Mouse (Mus musculus): ENCODE measurements around the gene Dnaja3. TPM values are rescaled to one million over a fixed set of nuclear protein-coding genes. Genes with fewer than 3 reads are reported as not detected.

Gene Dnaja3
- total and polyA plus RNA-seq, 2 experiments from 2014 or later: 99.6 to 103 TPM

DNA sequence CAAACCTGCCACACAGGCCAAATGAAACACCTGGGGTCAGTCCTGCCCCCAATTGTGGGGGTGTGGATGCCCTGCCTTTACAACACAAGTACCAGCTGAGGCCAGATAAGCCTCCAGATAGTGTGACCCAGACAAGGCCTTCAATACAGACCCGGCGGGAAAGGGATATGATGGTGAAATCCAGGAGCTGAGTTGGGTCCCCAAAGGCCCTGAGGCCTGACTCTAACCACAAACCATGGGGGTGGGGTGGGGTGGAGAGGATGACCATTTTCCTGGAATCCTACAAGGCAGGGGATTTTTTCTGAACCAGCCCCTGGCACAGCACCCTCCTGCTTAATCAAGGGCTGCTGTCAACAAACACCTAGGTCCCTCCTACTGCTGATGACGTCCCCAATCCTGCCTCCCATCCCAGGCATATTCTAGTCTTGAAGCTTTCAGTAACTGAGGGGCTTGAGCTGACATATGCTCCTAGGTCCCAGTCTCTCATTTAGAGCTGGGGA lies 848 bp upstream of the Dnaja3 start:
- Histone ChIP-seq H3K9ac (replicated peaks; ENCODE audit: low read depth, low read length) (no peak overlapping the region), H3K4me3 (ENCODE audit: low read depth, low read length) (no peak overlapping the region), H3K4me2 (ENCODE audit: low read depth, low read length) (no peak overlapping the region), H3K4me1 (ENCODE audit: control insufficient read depth, insufficient read depth) (peaks cover 50% of the 10 kb centered on the region), H3K36me3 (replicated peaks; ENCODE audit: control insufficient read depth, insufficient read depth, low read length) (peaks cover 5% of the 10 kb centered on the region; the same call in 1 of the 2 replicates), H3K27me3 (ENCODE audit: control insufficient read depth, insufficient read depth, low read length) (no peaks in the 10 kb centered on the region), H3K9me3 (replicated peaks; ENCODE audit: control insufficient read depth, low read length) (no peaks in the 10 kb centered on the region), H3K27ac (ENCODE audit: low read depth) (no peak overlapping the region)
- DNase-seq (ENCODE audit: low spot score) (no peak), ATAC-seq (ENCODE audit: insufficient read depth, low read depth) (no peak)
- WGBS: 63% methylated on average over 3 of the region's 3 CpGs
- TF ChIP-seq EP300 (IDR thresholded peaks at IDR 0.05; ENCODE audit: low read depth) (no peak), CTCF (IDR thresholded peaks at IDR 0.05; ENCODE audit: low read depth) (no peak)

DNA sequence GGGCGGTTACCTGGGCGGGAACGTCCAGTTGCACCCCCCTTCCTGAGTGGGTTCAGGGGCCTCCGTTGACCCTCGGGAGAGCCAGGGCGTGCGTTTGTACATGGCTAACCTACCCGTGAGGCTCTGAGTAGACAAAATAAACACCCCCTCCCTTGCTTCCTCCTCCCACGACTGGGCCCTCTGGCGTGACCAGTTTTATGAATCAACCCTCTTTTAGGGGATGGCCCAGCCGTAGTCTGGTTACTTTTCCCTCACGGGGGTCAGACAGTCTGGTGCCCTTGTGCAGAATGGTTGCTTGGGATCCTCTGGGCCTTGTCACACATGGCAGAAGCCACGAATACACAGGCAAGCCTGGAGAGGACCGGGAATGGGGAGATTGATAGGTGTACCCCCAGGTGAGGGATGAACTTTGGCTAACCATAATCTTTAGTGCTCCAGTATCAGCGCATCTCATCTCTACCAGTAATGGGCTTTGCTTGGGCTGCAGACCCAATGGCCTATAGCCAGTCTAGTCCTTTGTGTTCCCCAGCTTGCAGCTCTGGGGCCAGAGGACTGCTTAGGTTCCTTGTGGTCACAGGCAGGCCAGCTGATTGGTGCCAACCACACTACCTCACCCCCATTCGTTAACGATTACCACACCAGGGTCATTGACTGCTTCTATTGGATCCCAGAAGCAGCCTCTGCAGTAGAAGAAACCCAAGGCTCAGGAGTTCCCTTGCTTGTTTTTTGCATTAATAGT lies 647 bp downstream of the Dnaja3 start:
- DNase-seq (ENCODE audit: low spot score) (no peak), ATAC-seq (ENCODE audit: insufficient read depth, low read depth) (no peak)
- H3K27ac ChIP-seq (ENCODE audit: low read depth): peak overlapping the region; percentile 93
- H3K4me2 ChIP-seq (ENCODE audit: low read depth, low read length): peak overlapping the region; percentile 75
- H3K4me3 ChIP-seq (ENCODE audit: low read depth, low read length): peak overlapping the region; percentile 71
- WGBS: 7% methylated on average over 17 of the region's 17 CpGs
- no peak for TF ChIP-seq CTCF (IDR thresholded peaks at IDR 0.05; ENCODE audit: low read depth)
- TF ChIP-seq EP300 (IDR thresholded peaks at IDR 0.05; ENCODE audit: low read depth): no peak
- H3K9me3 ChIP-seq (replicated peaks; ENCODE audit: control insufficient read depth, low read length): no peaks in the 10 kb centered on the region
- no peaks in the 10 kb centered on the region for H3K27me3 ChIP-seq (ENCODE audit: control insufficient read depth, insufficient read depth, low read length)
- H3K9ac ChIP-seq (replicated peaks; ENCODE audit: low read depth, low read length): peak overlapping the region; percentile 73
- H3K36me3 ChIP-seq (replicated peaks; ENCODE audit: control insufficient read depth, insufficient read depth, low read length): no peaks in the 10 kb centered on the region
- H3K4me1 ChIP-seq (ENCODE audit: control insufficient read depth, insufficient read depth): peaks cover 56% of the 10 kb centered on the region

DNA sequence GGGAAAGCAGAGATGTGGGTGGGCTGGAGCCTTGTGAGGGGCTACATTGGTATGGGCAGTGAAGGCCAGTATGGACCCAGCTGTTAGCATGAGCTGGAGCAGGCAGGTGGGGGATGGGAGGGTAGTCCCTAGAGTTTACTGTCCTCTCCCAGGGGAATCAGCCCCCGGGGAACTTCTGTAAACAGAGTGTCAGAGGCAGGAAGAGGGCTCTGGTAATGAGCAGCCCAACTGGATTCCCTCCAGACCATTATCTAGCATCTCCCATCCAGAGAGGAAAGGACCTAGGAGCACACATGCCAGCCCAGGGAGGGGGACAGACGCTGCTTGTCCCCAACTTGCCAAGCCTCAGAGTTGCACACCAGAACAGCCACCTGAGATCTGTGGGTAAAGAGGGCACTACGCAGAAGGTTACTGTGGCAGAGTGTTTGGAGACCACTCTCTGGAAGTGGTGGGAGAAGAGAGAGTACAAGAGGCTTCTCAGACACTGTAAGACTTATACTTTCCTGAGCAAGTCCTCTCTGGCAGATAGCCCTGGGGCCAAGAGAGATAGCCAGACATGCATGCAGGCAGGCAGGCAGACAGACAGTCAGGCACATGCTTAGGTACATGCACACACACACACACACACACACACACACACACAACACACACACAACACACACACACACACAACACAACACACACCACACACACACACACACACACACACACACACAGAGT lies 1.5 kb downstream of the Dnaja3 start:
- TF ChIP-seq CTCF (IDR thresholded peaks at IDR 0.05; ENCODE audit: low read depth) (no peak), EP300 (IDR thresholded peaks at IDR 0.05; ENCODE audit: low read depth) (no peak)
- 22% methylated on average over 3 of the region's 3 CpGs for WGBS
- Histone ChIP-seq H3K27ac (ENCODE audit: low read depth) (peak overlapping the region; percentile 93), H3K36me3 (replicated peaks; ENCODE audit: control insufficient read depth, insufficient read depth, low read length) (no peaks in the 10 kb centered on the region), H3K9me3 (replicated peaks; ENCODE audit: control insufficient read depth, low read length) (no peaks in the 10 kb centered on the region), H3K27me3 (ENCODE audit: control insufficient read depth, insufficient read depth, low read length) (no peaks in the 10 kb centered on the region), H3K4me3 (ENCODE audit: low read depth, low read length) (peak overlapping the region; percentile 71), H3K9ac (replicated peaks; ENCODE audit: low read depth, low read length) (no peak overlapping the region; the same call in 1 of the 2 replicates), H3K4me2 (ENCODE audit: low read depth, low read length) (peak overlapping the region; percentile 75), H3K4me1 (ENCODE audit: control insufficient read depth, insufficient read depth) (peaks cover 57% of the 10 kb centered on the region)
- no peak for ATAC-seq (ENCODE audit: insufficient read depth, low read depth)
- DNase-seq (ENCODE audit: low spot score): no peak

DNA sequence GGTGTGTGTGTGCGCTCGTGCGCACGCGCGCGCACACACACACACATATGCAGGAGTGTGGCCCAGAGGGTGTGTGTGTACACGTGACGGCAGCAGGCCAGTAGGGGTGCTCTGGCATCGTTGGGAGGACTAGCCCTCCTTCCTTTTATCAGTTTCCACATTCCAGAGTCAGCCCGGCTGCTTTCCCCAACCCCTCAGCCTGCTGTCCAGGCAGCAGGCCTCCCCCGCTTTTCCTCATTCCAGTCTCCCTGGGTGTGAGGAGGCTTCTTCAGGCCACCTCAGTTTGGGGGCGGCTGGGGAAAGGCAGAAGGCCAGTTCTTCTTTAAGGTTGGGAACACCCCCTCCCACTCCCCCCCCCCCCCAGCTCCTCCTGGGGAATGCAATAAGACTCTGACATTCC lies 2.4 kb downstream of the Dnaja3 start:
- Histone ChIP-seq H3K4me2 (ENCODE audit: low read depth, low read length) (peak overlapping the region; percentile 75), H3K4me3 (ENCODE audit: low read depth, low read length) (peak overlapping the region; percentile 71), H3K9ac (replicated peaks; ENCODE audit: low read depth, low read length) (peak overlapping the region; percentile 42; the same call in 1 of the 2 replicates), H3K27ac (ENCODE audit: low read depth) (peak overlapping the region; percentile 93), H3K36me3 (replicated peaks; ENCODE audit: control insufficient read depth, insufficient read depth, low read length) (no peaks in the 10 kb centered on the region), H3K9me3 (replicated peaks; ENCODE audit: control insufficient read depth, low read length) (no peaks in the 10 kb centered on the region), H3K27me3 (ENCODE audit: control insufficient read depth, insufficient read depth, low read length) (no peaks in the 10 kb centered on the region), H3K4me1 (ENCODE audit: control insufficient read depth, insufficient read depth) (peaks cover 64% of the 10 kb centered on the region)
- 0 out of 2 replicates have a peak, but pooled peaks have one; percentile 1 for TF ChIP-seq EP300 (IDR thresholded peaks at IDR 0.05; ENCODE audit: low read depth)
- no peak for TF ChIP-seq CTCF (IDR thresholded peaks at IDR 0.05; ENCODE audit: low read depth)
- peak; percentile 93 for DNase-seq (ENCODE audit: low spot score)
- ATAC-seq (ENCODE audit: insufficient read depth, low read depth): peak; percentile 78
- WGBS: 16% methylated on average over 13 of the region's 13 CpGs

DNA sequence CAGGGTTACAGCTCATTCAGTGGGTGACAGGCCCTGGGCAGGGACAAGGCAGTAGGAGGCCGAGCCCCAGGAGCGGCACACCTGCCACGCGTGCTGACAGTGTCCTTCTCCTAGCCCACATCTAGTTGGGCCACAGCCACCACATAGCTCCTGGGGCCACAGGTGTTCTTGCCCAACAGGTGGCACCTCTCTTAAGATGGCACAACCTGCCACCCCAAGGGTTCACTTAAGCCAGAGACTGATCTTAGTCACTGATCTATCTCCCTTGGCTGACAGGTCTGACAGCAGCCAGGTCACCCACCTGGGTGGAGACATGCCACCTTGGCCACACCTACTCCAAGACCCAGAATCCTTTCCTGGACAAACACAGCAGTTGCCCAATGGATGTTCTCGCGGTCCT lies 3.1 kb downstream of the Dnaja3 start:
- DNase-seq (ENCODE audit: low spot score) (no peak), ATAC-seq (ENCODE audit: insufficient read depth, low read depth) (no peak)
- TF ChIP-seq EP300 (IDR thresholded peaks at IDR 0.05; ENCODE audit: low read depth) (no peak), CTCF (IDR thresholded peaks at IDR 0.05; ENCODE audit: low read depth) (no peak)
- 60% methylated on average over 6 of the region's 6 CpGs for WGBS
- Histone ChIP-seq H3K27ac (ENCODE audit: low read depth) (peak overlapping the region; percentile 93), H3K4me3 (ENCODE audit: low read depth, low read length) (peak overlapping the region; percentile 71), H3K9ac (replicated peaks; ENCODE audit: low read depth, low read length) (peak overlapping the region; percentile 42; the same call in 1 of the 2 replicates), H3K36me3 (replicated peaks; ENCODE audit: control insufficient read depth, insufficient read depth, low read length) (no peaks in the 10 kb centered on the region), H3K27me3 (ENCODE audit: control insufficient read depth, insufficient read depth, low read length) (no peaks in the 10 kb centered on the region), H3K4me2 (ENCODE audit: low read depth, low read length) (peak overlapping the region; percentile 75), H3K9me3 (replicated peaks; ENCODE audit: control insufficient read depth, low read length) (no peaks in the 10 kb centered on the region), H3K4me1 (ENCODE audit: control insufficient read depth, insufficient read depth) (peaks cover 71% of the 10 kb centered on the region)

Measured in heart, postnatal 0 days (tissue).